Comparison of ENCODE assay signal across 14 mouse cellular contexts in genomic region chr11:117003503-117003902, GRCm38 (mm10).
DNase-seq lines count a peak whose midpoint lies in the region; ATAC-seq lines count a peak whose summit lies in the region.
"Had no signal": no experiment of that assay in that cellular context is flagged by ENCODE, and none has a peak within 500 bp of the region (broad histone marks: within the 10 kb centered on the region; RNA-seq: fewer than 3 reads in every experiment).

No protein-coding gene starts in this region.

- H3K27ac ChIP-seq in forebrain, embryonic 10.5 days = no peak overlapping the region
- H3K27ac ChIP-seq in forebrain, embryonic 16.5 days (ENCODE audit: low read length) = no peak overlapping the region
- H3K27ac ChIP-seq in hindbrain, embryonic 11.5 days (ENCODE audit: low read depth, low read length) = peak overlapping the region; percentile 70; the same call in 1 of the 2 replicates
- H3K27ac ChIP-seq in midbrain, embryonic 15.5 days = peak overlapping the region; percentile 41

- peaks cover 50% of the 10 kb centered on the region for H3K4me1 ChIP-seq in forebrain, embryonic 10.5 days
- H3K4me1 ChIP-seq in forebrain, embryonic 16.5 days (replicated peaks; ENCODE audit: control insufficient read depth, insufficient read depth, low read length) = peaks cover 10% of the 10 kb centered on the region
- peaks cover 10% of the 10 kb centered on the region; the same call in 1 of the 2 replicates for H3K4me1 ChIP-seq in hindbrain, embryonic 11.5 days (replicated peaks; ENCODE audit: control insufficient read depth, insufficient read depth, low read length)
- peaks cover 35% of the 10 kb centered on the region for H3K4me1 ChIP-seq in midbrain, embryonic 15.5 days

- H3K9ac ChIP-seq in forebrain, embryonic 16.5 days (replicated peaks; ENCODE audit: low read depth, low read length) = no peak overlapping the region
- H3K9ac ChIP-seq in hindbrain, embryonic 11.5 days (ENCODE audit: low read depth, low read length) = no peak overlapping the region
- H3K9ac ChIP-seq in midbrain, embryonic 15.5 days = no peak overlapping the region
- H3K9ac ChIP-seq: liver, postnatal 0 days had no signal

- intact Hi-C loops in heart, postnatal 10 days (cut with DNase I) = no loop called here

- H3K27me3 ChIP-seq in forebrain, embryonic 10.5 days (ENCODE audit: poor library complexity, severe bottlenecking) = peaks cover 85% of the 10 kb centered on the region
- peaks cover 9% of the 10 kb centered on the region for H3K27me3 ChIP-seq in forebrain, embryonic 16.5 days (replicated peaks; ENCODE audit: control insufficient read depth, insufficient read depth, low read length)
- no peaks in the 10 kb centered on the region for H3K27me3 ChIP-seq in hindbrain, embryonic 11.5 days (ENCODE audit: control insufficient read depth, insufficient read depth, low read length)
- no peaks in the 10 kb centered on the region for H3K27me3 ChIP-seq in midbrain, embryonic 15.5 days (replicated peaks)

- WGBS in forebrain, embryonic 10.5 days = 33% methylated on average over 9 of the region's 9 CpGs
- WGBS in forebrain, embryonic 16.5 days = 25% methylated on average over 9 of the region's 9 CpGs
- 30% methylated on average over 9 of the region's 9 CpGs for WGBS in hindbrain, embryonic 11.5 days
- whole genome bisulfite sequencing in midbrain, embryonic 15.5 days = 15% methylated on average over 9 of the region's 9 CpGs

- ATAC-seq in forebrain, embryonic 16.5 days = no peak
- ATAC-seq in hindbrain, embryonic 11.5 days (ENCODE audit: low FRiP score) = no peak
- ATAC-seq in midbrain, embryonic 15.5 days (replicated peaks) = no peak
- ATAC-seq: activated CD4-positive, CD25-positive, alpha-beta regulatory T cell, adult 4 months; liver, postnatal 0 days had no signal

- H3K9me3 ChIP-seq in forebrain, embryonic 10.5 days = no peaks in the 10 kb centered on the region
- no peaks in the 10 kb centered on the region for H3K9me3 ChIP-seq in forebrain, embryonic 16.5 days (ENCODE audit: control insufficient read depth, low read length)
- H3K9me3 ChIP-seq in hindbrain, embryonic 11.5 days (ENCODE audit: control insufficient read depth, low read length) = no peaks in the 10 kb centered on the region
- no peaks in the 10 kb centered on the region for H3K9me3 ChIP-seq in midbrain, embryonic 15.5 days

- no peak overlapping the region for H3K4me2 ChIP-seq in forebrain, embryonic 16.5 days (ENCODE audit: low read length)
- peak overlapping the region; percentile 2; the same call in 1 of the 2 replicates for H3K4me2 ChIP-seq in hindbrain, embryonic 11.5 days (replicated peaks; ENCODE audit: low read depth, low read length)
- H3K4me2 ChIP-seq in midbrain, embryonic 15.5 days = peak overlapping the region; percentile 28

- no peaks in the 10 kb centered on the region for H3K36me3 ChIP-seq in forebrain, embryonic 10.5 days (replicated peaks)
- H3K36me3 ChIP-seq in forebrain, embryonic 16.5 days (ENCODE audit: control insufficient read depth, insufficient read depth) = no peaks in the 10 kb centered on the region
- H3K36me3 ChIP-seq in hindbrain, embryonic 11.5 days (ENCODE audit: control insufficient read depth, insufficient read depth, low read length) = no peaks in the 10 kb centered on the region
- no peaks in the 10 kb centered on the region for H3K36me3 ChIP-seq in midbrain, embryonic 15.5 days (replicated peaks)

- peak overlapping the region; percentile 26 for H3K4me3 ChIP-seq in forebrain, embryonic 10.5 days
- H3K4me3 ChIP-seq in forebrain, embryonic 16.5 days (replicated peaks; ENCODE audit: low read length) = no peak overlapping the region
- no peak overlapping the region for H3K4me3 ChIP-seq in hindbrain, embryonic 11.5 days (ENCODE audit: low read depth, low read length)
- no peak overlapping the region for H3K4me3 ChIP-seq in midbrain, embryonic 15.5 days

- DNase-seq in forebrain, embryonic 10.5 days (ENCODE audit: extremely low spot score, low spot score) = no peak
- peak; percentile 55 for DNase-seq in Muller cell, postnatal 12 days (ENCODE audit: inconsistent ontology term)
- DNase-seq in hindbrain, embryonic 11.5 days (ENCODE audit: low spot score) = peak; percentile 66
- DNase-seq in heart, postnatal 10 days = no peak
- DNase-seq in right cerebral cortex, postnatal 4 days = no peak
- DNase-seq in urinary bladder, adult 2 months (ENCODE audit: low spot score) = no peak
- DNase-seq: cerebellum, postnatal 25 days; gastrocnemius, postnatal 36 days; heart, postnatal 14 days; kidney, adult 18-20 months; liver, postnatal 0 days had no signal

Comparison
In these comparisons a context has a peak if more than half of its experiments do, and no peak if none do; other contexts are left out.
1. DNase-seq: peak in Muller cell, postnatal 12 days (single experiment) and hindbrain, embryonic 11.5 days (single experiment); none in forebrain, embryonic 10.5 days (single experiment), heart, postnatal 10 days (0 of 2), right cerebral cortex, postnatal 4 days (single experiment) and urinary bladder, adult 2 months (single experiment).
2. H3K27ac ChIP-seq: peak in hindbrain, embryonic 11.5 days (single experiment) and midbrain, embryonic 15.5 days (single experiment); none in forebrain, embryonic 10.5 days (single experiment) and forebrain, embryonic 16.5 days (single experiment).